Mouse (Mus musculus) activated CD4-positive, CD25-positive, alpha-beta regulatory T cell, adult 4 months (primary cell): ENCODE measurements around the gene Rab11fip3. TPM values are rescaled to one million over a fixed set of nuclear protein-coding genes. Genes with fewer than 3 reads are reported as not detected.

Experiments
- ATAC-seq: one replicate; pipeline ENCODE4 v1.8.0; 2017
- polyA plus RNA-seq, 2 experiments: library from polyadenylated mRNA; unstranded; fragments of 100-300 nt; shearing (Covaris generic); gene quantifications; one replicate each; pipeline ENCODE4 v1.2.1; 2017

Rab11fip3 gene
- polyA plus RNA-seq, 2 experiments from 2014 or later = 2.4 to 2.7 TPM

DNA sequence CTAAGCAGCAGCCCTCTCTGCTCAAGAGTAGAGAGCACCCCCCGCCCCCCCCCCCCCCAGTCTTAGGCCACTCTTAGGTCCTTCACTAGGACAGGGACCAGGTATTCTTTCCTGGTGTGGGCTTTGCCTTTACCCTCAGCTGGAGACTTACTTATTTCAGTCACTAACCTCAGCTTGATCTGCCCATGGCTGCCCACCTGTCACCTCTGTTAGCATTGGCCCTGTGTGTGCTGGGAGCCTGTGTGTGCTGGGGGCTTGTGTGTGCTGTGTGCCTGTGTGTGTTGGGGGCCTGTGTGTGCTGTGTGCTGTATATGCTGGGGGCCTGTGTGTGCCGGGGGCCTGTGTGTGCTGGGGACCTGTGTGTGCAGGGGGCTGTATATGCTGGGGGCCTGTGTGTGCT lies 114.7 kb downstream of the Rab11fip3 start:
- ATAC-seq = no peak

DNA sequence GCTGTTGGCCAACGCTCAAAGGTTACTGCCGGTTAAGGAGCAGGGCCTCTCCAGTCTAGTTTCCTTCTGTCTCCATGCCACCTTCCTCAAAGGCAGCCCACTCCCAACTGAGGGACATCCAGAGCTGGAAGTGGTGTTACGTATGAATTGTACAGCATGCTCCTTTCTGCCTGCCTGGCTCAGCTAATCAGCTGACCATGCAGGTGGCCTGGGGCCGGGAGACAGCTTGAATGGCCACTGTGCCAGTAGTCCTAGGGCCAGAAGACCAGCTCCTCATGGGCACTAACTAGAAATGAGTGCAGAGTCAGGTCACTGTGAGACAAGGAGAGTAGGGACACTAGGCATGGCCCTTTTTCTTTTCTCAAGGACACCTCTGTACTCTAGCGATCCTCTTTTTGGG lies 116.2 kb downstream of the Rab11fip3 start:
- no peak for ATAC-seq

DNA sequence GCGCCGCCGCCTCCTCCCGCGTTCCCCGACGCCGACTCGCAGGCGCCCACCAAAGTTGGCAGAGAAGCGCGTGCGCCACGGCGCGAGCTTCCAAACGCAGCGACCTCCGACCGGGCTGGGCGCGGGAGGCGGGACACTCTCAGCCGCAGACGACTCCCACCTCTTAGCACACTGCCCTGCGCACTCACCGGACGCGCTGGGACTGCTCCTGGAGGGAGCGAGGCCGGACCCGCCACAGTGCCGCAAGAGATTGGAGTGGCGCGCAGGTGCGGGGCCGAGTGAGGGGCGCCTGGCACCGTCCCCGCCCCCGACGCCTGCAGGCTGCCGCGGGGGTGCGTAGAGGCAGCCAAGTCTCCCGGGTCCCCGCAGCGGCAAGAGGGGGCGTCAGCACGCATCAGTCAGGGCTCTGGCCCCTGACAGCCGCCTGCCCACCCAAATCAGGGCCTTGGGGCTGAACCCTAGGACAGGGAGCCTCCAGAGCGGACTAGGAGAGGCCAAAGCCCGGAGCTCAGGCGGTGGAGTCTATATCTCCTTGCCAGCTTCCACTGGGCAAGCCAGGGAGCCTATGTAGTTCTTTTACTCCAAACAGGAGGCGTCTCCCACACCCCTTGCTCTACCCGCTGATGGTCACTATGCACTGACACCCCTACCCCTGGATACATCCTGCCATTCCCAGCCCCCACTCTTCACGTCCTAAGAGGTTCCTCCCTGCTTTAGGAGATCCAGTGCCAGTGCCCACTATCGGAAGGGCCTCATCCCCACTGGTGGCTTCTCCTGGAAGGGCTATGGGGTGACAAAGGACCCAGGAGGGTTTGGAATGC lies 117.3 kb downstream of the Rab11fip3 start, which contains the start of gene A930017K11Rik:
TSS of gene A930017K11Rik (minus strand) at position 763 of the 821 bp plus-strand sequence.
- no peak for ATAC-seq

DNA sequence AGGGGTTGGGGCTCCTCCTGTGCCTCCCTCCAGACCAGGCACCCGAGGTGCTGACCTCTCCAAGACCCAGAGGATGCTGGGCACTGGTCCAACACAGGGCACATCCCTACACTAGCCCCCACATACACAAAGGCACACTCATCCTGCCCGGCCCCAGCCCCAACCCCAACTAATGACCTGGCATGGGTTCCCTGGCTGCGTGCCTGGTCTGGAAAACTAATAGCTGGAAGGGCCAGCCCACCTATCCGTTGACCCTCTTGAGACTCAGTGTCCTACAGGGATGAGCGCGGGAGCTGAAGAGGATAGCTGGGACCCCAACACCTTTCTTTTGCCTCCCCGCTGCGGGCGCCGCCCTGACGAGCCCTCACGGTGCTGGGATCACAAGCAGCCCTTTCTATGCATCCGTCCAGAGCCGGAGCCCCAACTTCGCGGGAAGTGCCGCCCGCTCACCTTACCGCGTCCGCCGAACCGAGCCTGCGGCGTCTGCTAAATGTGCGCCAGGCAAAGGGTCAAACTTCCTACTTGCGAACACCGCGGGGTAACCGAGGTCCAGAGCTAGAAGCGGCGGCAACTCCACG lies 118.0 kb downstream of the Rab11fip3 start:
- ATAC-seq = no peak

GRCm38 (mm10) chr17:25950706-25951105 lies 118.6 kb downstream of the Rab11fip3 start:
- no peak for ATAC-seq

- no peak for ATAC-seq
Measured at GRCm38 (mm10) chr17:25949981-25950380, 119.4 kb downstream of the Rab11fip3 start.

- ATAC-seq = no peak
Measured at GRCm38 (mm10) chr17:25948051-25948450, 121.3 kb downstream of the Rab11fip3 start.

DNA sequence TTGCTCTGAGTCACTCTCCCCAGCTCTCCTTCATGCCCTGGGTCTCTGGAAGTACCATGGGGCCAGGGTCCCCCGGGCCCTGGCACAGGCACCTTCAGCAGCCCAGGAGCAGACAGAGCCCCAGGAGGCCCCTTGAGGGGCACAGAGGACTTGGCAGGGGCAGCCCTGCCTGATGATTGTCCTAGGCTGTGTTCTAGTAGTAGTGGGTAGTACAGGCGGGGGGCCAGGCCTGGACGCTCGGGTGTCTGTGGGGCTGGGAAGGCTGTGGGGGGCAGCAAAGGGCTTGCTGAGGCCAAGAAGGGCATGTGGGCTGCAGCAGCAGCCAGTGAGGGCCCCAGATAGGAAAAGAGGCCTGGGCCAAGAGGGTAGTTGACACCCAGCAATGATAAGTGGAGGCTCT lies 121.8 kb downstream of the Rab11fip3 start:
- no peak for ATAC-seq

- no peak for ATAC-seq
Measured at GRCm38 (mm10) chr17:25946891-25947290, 122.5 kb downstream of the Rab11fip3 start.

DNA sequence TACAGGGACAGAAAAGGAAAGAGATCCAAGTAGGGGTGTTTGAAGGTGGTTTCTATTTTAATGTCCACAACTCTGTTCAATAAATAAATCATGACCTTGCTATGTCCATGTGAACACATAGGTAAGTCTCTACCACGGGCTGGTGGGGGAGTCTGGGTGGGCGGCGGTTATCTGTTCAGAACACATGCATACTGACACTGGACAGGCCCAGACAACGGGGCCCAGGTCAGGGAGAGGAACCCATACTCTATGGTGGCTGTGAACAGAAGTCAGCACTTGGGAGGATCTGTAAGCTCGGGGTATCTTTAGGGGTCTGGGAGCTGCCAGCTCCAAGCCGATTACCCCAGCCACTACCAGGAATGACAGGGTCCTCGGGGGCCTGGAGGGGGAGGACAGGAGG lies 123.0 kb downstream of the Rab11fip3 start:
- ATAC-seq = no peak

DNA sequence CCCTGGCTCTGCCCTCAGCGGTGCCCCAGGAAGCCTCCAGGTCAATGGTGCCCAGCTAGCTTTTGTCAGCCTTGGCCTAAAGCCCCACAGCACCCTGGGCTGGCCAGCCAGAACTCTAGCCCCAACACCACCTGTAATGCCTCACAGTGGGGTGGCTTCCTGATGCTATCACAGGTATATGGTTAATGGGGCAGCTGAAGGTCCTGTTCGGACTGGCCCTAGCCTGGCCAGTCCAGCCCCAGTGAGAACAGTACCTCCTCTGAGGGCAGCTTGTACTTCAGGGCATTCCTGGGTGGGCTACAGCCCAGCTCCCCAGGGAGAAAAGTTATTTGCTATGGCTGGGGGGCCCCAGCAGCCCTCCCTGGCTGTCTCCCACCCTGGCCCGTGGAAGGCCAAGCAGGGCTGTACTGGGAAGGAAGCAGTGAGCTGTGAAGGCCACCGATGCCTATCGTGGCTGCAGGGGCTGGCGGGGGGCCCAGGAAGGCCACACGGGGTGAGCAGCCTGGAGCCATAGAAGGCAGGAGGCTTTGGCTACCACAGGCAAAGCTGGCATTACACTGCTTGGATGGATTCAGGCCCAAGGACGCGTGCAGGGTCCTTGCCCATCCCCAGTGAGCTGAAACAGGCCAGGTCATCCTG lies 123.7 kb downstream of the Rab11fip3 start:
- ATAC-seq = no peak

DNA sequence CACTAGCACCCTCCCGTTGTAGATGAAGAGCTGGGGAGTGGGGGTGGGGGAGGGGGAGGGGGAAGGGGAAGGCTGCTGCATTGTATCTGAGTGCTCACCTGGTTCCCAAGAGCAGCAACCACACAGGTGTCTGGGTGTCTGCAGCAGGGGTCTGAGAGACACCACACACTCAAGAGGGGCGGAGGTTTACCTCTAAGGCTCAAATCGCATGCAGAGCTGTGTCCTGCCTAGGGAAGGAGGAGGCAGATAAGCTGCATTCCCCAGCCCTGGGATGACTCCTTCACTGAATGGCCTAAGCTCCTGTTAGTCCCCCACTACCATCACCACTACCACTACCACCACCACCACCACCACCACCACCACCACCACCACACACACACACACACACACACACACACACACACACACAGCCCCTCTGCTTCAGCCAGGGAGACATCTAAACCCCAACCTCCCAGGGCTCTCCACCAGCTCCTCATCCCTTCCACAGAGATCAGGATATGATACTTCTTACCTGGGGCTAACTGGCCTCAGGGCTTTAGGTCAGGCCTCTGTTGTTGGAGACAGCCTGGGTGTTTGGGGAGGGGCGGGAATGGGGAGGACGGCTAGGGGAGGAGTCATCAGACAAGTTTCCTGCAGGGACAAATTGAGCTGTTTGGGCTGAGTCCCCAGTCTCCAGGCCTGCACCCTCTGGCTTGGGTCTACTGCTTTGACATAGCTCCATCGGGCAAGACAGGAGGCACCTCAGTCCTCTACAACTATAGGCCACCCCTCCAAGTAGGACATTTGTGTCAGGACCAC lies 124.8 kb downstream of the Rab11fip3 start, which contains the start of the genes Pigq and Nhlrc4:
TSS of gene Pigq (minus strand) at position 571 of the 798 bp plus-strand sequence.
TSS of gene Nhlrc4 (minus strand) at position 596 of the 798 bp plus-strand sequence.
- no peak for ATAC-seq

GRCm38 (mm10) chr17:25943769-25944168 lies 125.6 kb downstream of the Rab11fip3 start:
- no peak for ATAC-seq

GRCm38 (mm10) chr17:25943221-25943620 lies 126.1 kb downstream of the Rab11fip3 start:
- no peak for ATAC-seq

- ATAC-seq = no peak
Measured at GRCm38 (mm10) chr17:25942597-25943151, 126.7 kb downstream of the Rab11fip3 start.

GRCm38 (mm10) chr17:25941511-25942241 lies 127.7 kb downstream of the Rab11fip3 start:
- ATAC-seq = peak; percentile 40

Other genes with a start within 250 kb of the Rab11fip3 start
- gene Wdr24, start 245.9 kb downstream of the Rab11fip3 start, polyA plus RNA-seq = 10 to 100 TPM; 11.9 to 17.9 TPM
- 10 to 100 TPM; 11.4 to 21.9 TPM for gene Jmjd8, start 240.7 kb downstream of the Rab11fip3 start, polyA plus RNA-seq
- 10 to 100 TPM; 68.3 to 85.7 TPM for gene Stub1, start 236.2 kb downstream of the Rab11fip3 start, polyA plus RNA-seq
- gene Rhbdl1, start 232.3 kb downstream of the Rab11fip3 start, polyA plus RNA-seq = 1 to 10 TPM in 1 of 2 experiments, not detected in 1; 1.1 TPM
- 1 to 10 TPM in 1 of 2 experiments, not detected in 1; 1.1 TPM for gene Gm20683, start 227.8 kb downstream of the Rab11fip3 start, polyA plus RNA-seq
- gene Rhot2, start 224.7 kb downstream of the Rab11fip3 start, polyA plus RNA-seq = 10 to 100 TPM; 18.4 to 29.8 TPM
- 1 to 10 TPM; 3.8 to 8.3 TPM for gene Wdr90, start 208.1 kb downstream of the Rab11fip3 start, polyA plus RNA-seq
- gene Mcrip2, start 200.8 kb downstream of the Rab11fip3 start, polyA plus RNA-seq = 1 to 10 TPM; 2.2 to 6.9 TPM
- 100 to 1,000 TPM in 1 of 2 experiments, 10 to 100 TPM in 1; 88.3 to 119 TPM for gene Mettl26, start 194.5 kb downstream of the Rab11fip3 start, polyA plus RNA-seq
- gene Wfikkn1, start 188.7 kb downstream of the Rab11fip3 start, polyA plus RNA-seq = under 1 TPM; 0.48 to 0.82 TPM
- gene Rab40c, start 149.8 kb downstream of the Rab11fip3 start, polyA plus RNA-seq = 1 to 10 TPM; 5.1 to 5.6 TPM
- 10 to 100 TPM; 19.0 to 26.6 TPM for gene Pigq, start 124.6 kb downstream of the Rab11fip3 start, polyA plus RNA-seq
- gene Nhlrc4, start 124.6 kb downstream of the Rab11fip3 start, polyA plus RNA-seq = not detected
- not detected for gene A930017K11Rik, start 117.0 kb downstream of the Rab11fip3 start, polyA plus RNA-seq
- 1 to 10 TPM; 5.2 to 7.1 TPM for gene Capn15, start 83.8 kb downstream of the Rab11fip3 start, polyA plus RNA-seq
- 10 to 100 TPM; 12.9 to 25.7 TPM for gene Decr2, start 20.8 kb upstream of the Rab11fip3 start, polyA plus RNA-seq
- gene Nme4, start 26.0 kb upstream of the Rab11fip3 start, polyA plus RNA-seq = 1 to 10 TPM; 1.6 TPM
- 1 to 10 TPM; 4.8 to 4.9 TPM for gene Tmem8, start 43.7 kb upstream of the Rab11fip3 start, polyA plus RNA-seq
- gene Mrpl28, start 53.9 kb upstream of the Rab11fip3 start, polyA plus RNA-seq = 100 to 1,000 TPM; 111 to 135 TPM
- 10 to 100 TPM; 10.5 to 13.5 TPM for gene Axin1, start 69.1 kb upstream of the Rab11fip3 start, polyA plus RNA-seq
- gene Pdia2, start 129.5 kb upstream of the Rab11fip3 start, polyA plus RNA-seq = not detected
- gene Rgs11, start 133.4 kb upstream of the Rab11fip3 start, polyA plus RNA-seq = 1 to 10 TPM; 2.9 to 8.9 TPM
- gene Arhgdig, start 138.2 kb upstream of the Rab11fip3 start, polyA plus RNA-seq = not detected
- gene Fam234a, start 174.7 kb upstream of the Rab11fip3 start, polyA plus RNA-seq = 10 to 100 TPM; 20.9 to 21.3 TPM
- 10 to 100 TPM; 47.9 to 51.0 TPM for gene Luc7l, start 183.3 kb upstream of the Rab11fip3 start, polyA plus RNA-seq